Mouse (Mus musculus) frontal cortex, postnatal 36 days (tissue): ENCODE data around the gene Dnaja3.

ENCODE experiments used
- DNase-seq, 2 experiments: peaks; one replicate each; pipeline ENCODE4 v3.0.0; 2022; ENCODE audit warnings: low spot score in 2 of 2

The Dnaja3 gene

DNA sequence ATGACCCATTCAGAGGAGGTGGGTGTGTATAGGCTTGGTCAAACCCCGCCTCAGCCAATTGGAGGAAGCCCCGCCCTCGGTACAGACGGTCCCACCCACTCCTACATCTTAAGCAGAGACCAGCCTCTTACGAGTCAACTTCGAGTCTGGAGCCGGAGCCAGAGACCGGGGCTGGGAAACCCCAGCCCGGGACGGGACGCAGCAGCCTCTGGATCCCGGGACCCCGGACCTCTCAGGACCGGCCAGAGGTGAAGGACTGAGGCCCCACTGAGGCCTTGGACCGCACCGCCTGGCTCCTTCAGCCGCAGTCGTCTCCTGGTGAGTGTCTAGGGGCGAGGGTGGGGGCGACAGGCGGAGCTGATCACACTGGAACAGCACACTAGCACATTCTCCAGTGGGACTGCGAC lies at the start of gene Dnaja3, which contains the start of gene Vasn:
Gene Dnaja3 (plus strand): TSS at position 159 of the 407 bp plus-strand sequence.
Gene Vasn (plus strand): TSS at position 111 of the 407 bp plus-strand sequence.
- DNase-seq = peak; percentile 72 to 76

DNA sequence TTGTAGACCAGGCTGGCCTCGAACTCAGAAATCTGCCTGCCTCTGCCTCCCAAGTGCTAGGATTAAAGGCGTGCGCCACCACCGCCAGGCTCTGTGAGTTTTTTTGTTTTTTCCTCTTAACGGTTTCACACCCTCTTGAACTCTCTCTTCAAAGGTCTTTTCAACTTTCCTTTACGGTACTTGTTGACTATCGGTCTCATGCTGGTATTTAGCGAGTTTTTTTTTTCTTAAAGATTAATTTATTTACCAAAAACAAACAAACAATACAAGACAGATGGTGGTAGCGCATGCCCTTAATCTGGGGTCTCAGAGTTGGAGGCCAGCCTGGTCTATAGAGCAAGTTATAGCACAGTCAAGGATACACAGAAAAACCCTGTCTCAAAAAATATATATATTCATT lies 49.6 kb upstream of the Dnaja3 start:
- no peak for DNase-seq

DNA sequence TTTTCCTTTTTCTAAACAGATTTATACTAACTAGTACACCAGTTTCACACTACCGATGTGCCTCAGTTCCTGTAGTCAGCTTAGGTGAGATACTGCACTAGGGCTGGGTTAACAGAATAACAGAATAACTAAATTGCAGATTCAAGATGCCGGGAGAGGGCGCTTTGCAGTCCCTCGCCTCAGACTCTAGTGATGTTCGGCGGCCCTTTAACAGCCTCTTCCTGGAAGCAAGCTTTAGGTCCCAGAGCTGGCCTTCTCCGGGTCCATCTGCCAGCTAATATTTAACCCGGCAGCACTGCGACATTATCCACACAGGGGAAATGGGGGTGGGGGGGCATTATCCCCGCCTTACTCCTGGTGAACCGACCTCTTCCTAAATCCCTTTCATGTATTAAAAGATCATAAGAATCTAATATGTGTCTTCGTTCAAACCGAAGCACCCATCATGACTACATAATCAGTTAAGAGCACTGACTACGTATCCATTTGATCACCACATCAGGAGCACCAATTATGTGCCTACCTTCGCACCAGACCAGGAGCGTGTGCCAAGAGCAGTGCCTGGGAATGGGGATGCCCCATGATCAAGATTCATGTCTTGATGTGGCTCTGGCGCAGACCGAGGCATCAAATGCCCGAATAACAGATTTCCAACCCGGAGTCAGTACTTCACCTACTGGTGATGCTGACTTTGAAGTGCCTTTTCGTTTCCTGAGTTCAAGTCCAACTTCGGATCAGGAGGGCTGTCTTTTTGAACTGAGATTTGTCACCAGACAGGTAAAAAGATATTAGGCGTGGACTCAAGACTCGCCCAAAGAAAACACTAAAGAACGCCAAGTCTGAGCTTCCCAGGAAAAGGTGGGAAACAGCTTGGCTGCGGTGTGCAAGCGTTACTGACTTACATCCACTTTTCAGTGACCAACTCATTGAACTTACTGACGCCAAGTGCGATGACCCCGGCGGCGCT lies 46.6 kb upstream of the Dnaja3 start:
- peak in 1 of 2 experiments; percentile 61 for DNase-seq

DNA sequence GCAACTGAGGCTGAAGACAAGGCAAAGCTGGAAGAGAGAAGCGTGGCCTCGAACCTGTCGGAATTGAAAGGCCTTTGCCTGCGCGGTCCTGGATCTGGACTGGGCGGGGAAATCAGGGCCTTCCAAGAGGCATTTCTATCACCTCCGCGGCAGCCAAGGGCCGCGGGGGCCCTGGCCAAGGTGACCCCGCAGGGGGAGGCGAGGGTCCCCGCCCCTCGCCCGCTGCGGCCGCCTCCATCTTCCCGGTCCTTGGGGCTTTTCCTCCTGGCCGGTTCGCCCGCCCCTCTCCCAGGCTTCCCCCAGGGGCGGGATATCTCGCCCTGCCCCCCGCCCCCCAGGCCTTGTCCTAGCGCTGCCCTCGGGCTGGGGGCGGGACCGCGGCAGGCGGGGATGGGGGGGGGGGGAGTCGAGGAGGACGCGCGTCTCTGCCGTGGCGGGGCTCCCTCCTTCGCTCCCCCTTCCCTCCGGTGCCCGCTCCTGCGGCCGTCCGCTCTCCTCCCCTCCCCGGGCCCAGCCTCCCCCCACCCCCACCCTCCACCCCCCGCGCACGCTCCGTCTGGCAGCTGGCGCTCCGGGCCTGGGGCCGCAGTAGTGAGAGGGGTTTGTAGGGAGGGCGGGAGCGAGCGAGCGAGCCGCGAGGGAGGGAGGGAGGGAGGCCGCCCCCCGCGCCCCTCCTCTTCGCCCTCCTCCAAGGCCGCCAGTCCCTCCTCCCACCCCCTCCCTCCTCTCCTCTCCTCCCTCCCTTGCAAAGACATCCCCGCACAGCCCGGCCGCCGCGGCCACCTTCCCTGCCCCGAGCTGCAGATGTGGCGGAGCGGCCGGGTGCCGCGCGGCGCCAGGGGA lies 45.6 kb upstream of the Dnaja3 start, which contains the start of gene Glis2:
Gene Glis2 (plus strand): TSS at position 743 of the 843 bp plus-strand sequence.
- DNase-seq = no peak

DNA sequence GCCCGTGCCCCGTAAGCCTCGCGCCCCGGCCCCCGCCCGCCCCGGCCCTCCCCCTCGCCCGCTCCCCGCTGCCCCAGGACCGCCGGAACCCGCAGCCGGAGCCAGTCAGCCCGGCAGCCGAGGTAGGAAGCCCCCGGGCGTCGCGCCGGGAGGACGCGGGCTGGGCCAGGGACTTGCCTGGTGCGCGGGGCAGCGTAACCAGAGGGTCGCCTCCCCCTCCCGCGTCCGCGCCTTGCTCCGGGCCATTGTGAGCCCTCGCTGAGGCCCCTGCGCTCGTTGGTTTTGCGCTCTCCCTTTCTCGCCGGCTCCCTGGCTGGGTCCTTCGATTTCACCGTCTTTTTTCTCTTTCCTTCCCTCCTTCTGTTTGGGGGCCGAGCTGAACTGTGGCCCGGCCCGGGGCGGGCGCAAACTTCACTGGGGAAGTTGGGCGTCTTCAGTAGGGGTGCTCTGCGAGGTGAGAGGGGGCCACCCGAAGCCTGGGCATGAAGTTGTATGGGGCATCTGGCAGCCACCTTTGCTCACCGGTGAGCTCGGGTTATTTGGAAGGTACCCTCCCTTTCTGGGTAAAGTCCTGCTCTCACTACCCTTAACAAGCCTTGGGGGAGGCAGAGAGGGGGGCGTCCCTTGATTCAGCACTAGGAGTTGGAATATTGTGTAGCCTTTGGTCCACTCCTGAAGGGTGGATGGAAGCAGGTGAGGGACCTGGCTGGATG lies 44.8 kb upstream of the Dnaja3 start:
- no peak for DNase-seq

DNA sequence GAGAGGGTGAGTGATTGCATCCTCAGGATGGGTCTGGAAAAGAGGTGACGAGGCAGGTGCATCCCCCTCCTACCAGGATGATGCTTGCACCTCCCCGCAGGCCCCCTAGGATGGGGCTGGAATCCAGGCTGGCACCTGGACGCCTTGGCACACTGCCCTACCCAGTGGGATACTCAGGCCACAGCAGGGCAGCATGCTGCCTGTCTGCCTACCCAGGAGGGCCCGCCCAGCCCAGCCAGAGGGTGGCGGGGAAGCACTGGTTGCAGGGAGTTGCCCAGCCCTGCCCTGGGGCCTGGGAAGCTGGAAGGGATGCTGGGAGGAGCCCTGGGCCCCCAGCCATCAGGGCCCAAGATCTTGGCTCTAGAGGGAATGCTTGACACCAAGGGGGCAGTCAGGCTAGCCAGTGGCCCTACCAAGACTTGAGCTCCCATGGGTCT lies 44.2 kb upstream of the Dnaja3 start:
- DNase-seq = no peak

DNA sequence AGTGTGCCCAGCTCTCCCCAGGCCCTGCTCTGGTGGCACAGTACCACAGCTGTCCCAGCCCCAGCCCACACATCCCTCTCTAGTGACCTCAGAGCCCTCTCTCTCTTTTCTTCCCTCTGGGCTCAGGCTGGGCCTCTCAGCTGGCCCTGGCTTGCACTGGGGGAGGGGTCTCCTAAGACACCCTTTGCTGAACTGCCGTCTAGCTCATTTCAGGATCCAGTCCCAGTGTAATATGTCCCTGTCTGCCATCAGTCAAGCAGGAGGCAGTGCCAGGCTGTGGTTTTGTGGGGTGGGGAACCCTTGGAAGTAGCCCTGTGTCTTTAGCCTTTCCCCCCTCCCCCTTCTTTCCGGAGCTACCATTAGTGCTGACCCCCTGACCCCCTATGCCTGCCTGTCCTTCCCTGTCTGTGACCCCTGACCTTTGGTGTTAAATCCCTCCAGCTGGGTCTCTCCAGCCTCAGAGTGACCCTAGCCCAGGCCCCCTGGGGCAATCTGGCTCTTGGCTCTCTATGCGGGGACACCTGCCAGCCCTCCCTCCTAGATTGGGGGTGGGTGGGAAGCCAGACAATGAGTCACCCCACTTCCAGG lies 43.6 kb upstream of the Dnaja3 start:
- no peak for DNase-seq

DNA sequence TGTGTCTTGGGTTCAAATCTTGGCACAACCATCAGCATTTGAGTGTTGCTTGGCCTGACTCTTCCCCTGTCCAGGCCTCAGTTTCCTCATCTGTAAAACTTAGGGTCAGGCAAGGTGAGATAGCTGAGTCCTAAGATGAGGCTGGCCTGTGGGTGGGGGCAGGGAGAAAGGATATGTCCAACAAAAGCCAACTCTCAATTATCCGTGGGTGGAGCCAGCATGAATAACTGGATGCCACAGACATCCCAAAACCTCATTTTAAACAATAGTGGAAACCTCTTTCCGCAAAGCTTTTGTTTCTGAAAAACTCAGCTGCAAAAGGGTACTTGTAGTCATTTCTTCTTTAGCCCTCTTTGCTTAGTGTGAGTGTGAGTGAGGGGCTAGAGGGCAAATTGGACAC lies 43.0 kb upstream of the Dnaja3 start:
- DNase-seq = no peak

DNA sequence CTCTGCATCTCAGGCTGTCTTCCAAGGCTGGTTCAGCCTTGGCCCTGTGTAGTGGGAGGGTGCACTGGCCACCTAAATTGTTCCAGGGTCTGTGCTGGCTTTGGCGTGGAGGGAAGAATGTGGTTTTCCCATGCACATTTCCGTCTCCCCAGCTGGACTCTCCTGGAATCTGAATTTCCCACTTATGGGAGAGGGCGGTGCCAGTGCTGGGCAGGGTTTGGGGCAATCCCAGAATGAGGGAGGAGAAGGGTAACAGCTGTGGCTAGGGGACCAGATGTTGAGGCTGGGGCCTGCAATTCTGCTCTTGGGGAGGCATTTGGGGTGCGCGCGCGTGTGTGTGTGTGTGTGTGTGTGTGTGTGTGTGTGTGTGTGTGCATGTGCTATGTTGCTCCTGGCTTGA lies 42.5 kb upstream of the Dnaja3 start:
- no peak for DNase-seq

DNA sequence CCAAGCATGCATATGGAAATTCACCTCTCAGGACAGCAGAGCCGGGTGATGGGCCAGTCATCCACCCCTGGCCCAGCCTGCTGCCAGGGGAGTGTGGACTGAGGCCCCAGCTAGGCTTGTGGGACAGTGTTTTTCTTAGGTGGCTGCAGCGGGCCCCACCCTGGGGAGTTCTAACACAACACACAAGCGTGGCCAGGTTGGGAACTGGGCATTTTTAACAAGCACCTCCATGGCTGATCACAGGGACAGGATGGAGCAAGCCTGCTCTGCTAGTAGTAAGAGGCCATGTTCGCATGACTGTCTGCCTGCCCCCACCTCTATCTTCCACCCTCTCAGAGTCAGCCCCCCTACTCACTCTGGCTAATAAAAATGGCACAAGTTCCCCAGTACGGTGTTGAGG lies 41.7 kb upstream of the Dnaja3 start:
- DNase-seq = no peak

DNA sequence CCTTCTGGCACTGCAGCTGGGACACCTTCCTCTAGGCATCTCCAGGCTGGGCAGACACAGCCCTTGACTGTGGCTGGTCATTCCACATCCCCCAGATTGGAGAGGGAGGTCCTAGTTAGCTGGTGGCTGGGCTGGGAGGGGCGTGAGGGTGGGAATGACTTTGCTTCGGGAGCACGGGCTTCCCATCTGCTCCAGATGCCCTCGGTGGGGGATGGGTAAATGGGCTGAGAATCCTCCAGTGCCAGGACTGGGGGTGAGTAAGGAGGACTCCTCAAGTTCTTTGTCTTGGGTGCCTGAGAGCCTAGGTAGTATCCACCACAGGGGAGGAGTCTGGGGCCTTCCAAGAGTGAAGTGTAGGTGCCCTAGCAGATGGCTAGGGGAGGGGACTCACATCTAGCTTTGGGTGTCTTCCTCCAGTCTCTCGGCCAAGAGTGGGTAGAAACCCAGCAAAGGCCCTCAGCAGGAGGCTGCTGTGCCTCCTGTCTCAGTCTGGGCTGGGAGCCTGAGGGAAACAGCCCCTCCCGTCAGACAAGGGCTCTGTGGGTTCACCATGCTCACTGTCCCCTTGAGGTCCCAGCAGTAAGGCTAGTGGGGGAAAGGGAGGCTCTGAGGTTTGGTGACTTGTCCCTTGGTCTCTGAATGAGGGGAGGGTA lies 40.8 kb upstream of the Dnaja3 start:
- DNase-seq = no peak

DNA sequence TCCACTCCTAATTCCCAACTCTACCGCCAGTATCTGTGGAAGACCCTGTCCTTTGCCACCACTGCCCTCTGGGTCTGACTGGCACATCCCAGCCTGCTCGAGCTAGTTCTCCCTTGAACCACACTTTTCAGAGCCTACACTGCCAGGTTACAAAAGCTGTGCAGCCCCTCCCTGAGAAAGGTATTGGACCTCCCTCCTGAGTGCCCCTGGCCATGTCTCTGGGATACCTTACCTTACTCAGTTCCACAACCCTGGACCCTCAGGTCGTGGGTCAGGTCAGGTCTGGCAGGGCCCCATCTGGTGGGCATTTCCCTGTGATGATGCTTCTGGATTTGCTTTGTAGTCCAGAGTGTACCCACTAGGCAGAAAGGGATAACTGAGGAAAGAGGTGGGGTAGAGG lies 40.2 kb upstream of the Dnaja3 start:
- DNase-seq = no peak

DNA sequence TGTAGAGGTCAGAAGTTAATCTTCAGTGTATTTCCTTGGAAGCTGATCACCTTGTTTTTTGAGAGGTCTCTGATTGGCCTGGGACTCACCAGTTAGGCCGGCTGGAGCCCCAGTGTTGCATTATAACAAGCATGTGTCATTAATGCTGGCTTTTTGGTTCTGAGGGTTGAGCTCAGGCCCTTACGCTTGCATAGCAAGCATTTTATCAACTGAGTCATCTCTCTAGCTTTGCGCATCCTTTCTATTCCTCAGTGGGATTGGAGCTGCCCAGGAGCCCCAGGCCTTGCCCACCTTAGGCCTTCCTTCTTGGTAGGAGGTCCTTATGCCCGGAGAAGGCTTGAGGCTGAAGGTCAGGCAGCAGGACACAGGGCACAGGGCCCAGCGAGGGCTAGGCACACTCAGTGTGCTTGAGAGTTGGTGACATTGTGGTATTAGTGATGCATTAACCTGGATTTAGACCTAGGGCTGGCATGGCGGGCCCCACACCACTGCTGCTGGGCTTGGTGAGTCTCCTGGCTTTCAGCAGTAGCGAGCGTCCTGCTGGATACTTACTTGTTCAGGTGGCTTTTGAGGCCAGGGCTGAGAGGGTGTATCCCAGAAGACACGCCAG lies 39.0 kb upstream of the Dnaja3 start:
- DNase-seq = no peak

DNA sequence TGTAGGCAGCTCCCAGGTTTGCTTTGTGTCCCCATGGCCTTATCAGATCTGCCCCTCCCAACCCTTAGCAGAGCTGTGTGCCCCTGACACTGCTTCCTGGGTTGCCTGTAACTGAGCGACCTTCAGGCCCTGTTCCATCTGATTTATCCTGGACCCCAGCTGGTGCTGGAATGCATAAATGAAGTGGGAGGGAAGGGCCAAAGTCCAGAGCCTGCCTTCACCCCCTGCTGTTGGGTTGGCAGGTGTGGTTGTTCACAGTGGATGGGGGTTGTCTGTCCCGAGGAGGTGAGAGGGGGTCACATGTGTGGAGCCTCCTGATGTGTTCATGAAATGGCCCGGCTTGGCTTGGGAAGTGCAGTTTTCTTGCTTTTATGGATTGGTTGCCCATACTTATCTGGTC lies 37.6 kb upstream of the Dnaja3 start:
- DNase-seq = no peak

DNA sequence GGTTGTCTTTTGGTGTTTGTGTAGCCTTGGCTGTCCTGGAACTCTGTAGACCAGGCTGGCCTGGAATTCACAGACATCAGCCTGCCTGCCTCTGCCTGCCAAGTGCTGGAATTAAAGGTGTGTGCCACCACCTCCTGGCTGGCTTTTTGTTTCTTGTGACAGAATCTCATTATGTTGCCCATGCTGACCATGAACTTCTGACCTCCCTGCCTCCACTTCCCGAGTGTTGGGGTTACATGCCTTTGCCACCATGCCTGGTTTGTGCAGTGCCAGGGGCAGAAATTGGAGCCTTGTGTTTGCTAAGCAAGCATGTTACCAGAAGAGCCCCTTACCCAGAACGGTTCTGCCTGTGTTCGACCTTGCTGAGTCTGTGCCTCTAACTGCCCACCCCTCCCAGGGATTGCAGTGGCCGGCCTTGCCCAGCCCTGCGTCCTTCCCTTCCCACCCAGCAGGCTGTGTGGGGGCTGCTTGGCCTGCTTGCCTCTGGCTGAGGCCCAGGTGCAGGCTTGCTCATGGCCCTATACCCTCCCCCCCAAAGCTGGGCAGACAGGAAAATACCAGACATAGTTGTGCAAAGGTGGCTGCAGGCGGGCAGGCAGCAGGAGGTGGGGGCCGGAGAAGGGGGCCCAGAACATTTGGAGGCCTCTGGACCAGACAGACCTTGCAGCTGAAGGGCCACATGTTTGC lies 36.9 kb upstream of the Dnaja3 start:
- DNase-seq = no peak

DNA sequence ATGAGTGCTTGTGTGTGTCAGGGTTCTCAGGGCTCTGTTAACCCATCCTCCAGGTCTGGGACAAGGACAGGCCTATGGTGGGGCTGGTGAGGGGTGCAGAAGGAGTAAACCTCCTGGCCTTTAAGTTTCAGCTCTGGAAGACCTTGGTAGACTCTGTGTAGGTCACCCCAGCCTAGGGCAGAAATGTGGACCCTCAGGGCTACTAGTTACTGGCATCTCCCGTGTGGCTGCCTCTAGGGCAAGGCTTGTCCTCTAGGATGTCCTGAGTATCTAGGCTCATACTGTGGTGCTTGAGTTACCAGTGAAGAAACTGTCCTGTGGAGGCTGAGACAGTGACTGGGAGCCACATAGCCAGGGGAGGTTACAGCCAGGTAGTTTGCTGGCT lies 36.3 kb upstream of the Dnaja3 start:
- DNase-seq = no peak

DNA sequence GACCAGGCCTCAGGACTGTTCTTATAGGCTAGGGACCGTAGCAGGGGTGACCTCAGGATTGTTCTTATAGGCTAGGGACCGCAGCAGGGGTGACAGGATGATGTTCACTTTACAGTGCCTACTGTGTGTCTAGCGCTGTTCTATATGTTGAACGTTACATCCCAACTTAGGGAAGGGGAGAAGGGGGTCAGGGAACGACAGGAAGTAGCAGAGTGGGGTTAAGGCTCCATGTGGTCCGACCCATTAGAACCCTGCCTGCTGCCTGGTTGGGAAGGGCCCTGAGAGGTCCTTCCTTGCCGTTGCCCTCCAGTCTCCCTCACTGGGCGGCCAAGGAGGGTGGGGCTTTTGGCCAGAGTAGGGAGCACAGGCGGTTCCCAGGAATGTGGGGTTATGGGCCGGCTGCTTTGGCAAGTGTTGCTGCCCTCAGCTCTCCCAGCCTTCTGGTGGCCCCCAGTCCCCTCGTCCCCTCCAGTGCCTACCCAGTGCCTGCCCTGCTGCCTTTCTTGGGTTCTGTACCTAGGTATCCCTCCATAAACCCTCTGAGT lies 35.4 kb upstream of the Dnaja3 start:
- DNase-seq = no peak

DNA sequence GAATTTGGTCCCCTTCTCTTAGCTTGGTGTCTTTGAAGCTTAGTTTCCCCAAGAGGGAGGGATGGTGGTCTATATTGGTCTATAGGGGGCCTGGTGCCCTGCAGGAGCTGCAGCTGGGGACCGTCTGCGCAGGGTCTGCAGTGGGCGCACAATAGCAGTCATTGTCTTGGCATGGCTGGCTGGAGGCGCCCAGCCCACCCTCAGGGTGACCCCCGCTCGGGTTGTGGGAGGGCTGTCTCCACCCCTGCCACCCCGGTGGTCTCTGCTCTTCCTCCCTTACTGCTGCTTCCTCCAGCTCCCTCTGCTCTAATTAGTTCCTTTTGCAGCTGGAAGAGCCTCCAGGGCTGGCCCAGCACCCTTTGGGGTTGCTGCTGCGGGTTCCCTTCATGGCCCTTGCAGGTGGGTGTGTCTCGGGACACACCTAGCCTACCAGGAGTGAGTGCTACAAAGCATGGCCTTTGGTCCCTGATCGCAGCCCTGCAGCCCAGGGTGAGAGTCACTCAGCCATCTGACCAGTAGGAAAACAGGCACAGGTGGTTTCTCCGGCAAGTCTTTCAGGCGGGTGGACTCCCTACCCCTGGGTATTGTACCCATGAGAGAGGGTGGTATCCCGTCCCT lies 34.2 kb upstream of the Dnaja3 start:
- no peak for DNase-seq

DNA sequence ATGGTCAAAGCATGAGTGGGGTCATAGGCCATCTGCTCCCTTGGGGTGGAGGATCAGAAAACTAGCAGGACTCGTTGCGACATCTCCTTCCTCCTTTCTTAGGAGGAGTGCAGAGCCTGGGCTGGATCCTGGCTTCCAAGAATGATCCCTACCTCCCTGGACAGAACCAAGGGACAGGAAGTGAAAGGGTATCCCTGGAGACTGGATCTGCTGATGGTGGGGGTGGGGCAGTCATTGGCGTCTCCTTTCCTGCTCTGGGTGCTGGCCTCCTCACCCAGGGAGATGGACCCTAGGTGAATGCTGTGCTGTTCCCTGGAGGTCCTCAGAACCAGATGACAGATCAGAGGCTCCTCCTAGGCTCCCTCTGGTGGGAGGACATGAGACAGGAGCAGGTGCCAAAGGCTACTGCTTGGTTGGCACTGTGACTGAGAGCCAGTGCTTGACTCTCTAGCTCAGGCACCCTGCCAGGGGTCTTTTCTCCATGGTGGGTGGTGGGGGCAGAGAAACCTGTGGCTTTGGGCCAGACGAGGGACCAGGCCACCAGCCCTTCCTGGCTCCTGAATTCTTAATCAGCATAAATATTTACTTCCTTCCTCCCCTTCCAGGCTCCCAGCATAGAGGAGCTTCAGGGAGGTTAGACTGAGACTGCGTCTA lies 33.2 kb upstream of the Dnaja3 start:
- DNase-seq = peak in 1 of 2 experiments; percentile 38
